Mouse (Mus musculus): ENCODE measurements around the gene Ulk4. TPM values are rescaled to one million over a fixed set of nuclear protein-coding genes. Genes with fewer than 3 reads are reported as not detected.
"Not testable (repeated sequence)": the region's sequence is repeated elsewhere in the genome, so short reads cannot be mapped to it uniquely, and the experiment has no call there.

The Ulk4 gene
- total RNA-seq, 2 experiments from 2014 or later, result 5.3 to 5.7 TPM

DNA sequence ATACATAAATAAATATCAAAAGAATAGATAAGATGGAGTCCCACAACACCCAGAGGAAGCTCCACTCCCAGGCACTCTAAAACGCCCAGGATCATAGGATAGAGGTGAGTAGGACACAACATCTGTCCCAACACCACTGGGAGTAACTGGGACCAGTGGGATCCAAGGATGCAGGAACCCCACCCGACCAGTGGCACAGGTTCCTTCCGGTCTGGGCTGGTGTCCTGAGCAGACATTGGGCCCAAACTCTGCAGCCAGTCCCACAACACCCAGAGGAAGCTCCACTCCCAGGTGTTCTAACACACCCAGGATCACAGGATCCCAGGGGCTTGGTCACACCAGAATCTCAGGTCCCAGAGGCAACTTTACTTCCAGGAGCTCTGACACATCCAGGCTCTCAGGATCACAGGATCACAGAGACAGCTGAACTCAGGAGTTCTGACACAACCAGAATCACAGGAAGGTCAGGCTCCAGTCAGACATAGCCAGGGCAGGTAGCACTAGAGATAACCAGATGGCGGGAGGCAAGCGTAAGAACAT, 77.8 kb downstream of the Ulk4 start:
- DNase-seq (ENCODE audit: low spot score in 2 of 2), result not testable (repeated sequence)

DNA sequence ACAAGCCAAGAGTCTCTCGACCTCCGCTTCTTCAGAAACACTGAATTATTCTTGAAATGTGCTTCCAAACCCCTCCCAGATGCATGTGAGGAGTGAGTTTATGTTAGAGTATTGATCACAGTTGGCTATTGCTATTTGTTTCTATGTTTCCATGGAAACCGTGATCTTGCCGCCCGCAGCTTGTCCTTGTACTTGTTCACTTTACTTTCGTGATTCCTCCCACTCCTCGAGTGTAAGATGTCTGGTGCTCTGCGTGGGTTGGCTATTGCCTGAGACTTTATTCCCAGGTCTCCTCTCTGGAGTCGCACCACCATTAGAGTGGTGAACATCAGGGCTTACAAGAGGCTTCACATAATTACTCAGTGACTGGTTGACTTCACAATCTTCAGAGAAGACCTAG, 80.5 kb downstream of the Ulk4 start:
- DNase-seq (ENCODE audit: low spot score in 2 of 2), result no peak

DNA sequence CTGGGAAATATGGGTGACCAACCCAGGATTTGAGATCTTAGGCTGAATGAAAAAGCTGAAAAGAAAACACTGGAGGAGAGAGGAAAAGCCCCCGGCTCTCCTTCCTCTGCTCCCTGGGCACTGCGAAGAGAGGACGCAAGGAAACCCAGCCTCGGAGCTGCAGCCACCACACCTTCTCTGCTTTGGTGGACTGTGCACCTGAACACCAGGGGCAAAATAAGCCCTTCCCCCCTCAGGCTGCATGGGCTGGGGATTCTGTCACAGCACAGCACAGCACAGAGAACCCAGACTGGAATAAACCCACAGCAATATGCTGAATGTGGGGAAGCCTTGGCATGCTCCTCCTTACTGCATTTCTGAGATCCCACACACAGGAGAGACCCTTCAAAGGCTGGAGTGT, 81.9 kb downstream of the Ulk4 start:
- DNase-seq (ENCODE audit: low spot score in 2 of 2), result no peak

DNA sequence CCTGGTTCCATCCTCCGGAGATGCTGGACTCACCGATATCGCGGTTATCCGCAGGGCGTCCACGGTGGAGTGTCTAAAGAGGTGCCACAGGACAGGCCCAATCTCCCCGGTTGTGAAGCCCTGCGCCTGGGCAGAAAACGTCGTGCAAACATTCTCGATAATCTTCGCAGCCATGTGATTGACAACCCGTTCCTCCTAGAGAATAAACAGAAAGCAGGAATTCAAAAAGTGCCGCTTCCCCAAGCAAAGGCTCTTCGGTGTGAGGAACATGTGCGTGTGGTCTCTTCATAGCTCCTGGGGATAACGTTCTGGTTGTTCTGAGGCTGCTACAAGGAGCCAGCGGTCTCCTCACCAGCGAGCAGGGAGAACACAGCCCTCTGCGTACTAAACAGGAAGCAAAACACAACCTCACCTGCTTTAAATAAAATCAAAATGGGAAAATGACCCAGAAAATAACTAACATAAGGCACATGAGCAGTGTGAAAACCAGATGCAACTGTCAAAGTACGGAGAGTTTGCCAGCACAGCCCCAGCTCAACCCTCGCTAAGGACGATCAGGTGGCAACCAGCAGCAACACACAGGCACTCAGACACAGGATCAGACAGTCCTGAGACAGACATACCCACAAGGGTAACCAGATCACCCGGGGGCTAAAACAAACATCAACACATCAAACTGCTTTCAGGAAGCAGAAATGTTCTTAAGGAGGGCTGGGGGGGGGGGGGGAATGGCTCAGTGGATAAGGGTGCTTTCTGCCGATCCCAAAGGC, 84.2 kb downstream of the Ulk4 start:
- no peak for DNase-seq (ENCODE audit: low spot score in 2 of 2)

DNA sequence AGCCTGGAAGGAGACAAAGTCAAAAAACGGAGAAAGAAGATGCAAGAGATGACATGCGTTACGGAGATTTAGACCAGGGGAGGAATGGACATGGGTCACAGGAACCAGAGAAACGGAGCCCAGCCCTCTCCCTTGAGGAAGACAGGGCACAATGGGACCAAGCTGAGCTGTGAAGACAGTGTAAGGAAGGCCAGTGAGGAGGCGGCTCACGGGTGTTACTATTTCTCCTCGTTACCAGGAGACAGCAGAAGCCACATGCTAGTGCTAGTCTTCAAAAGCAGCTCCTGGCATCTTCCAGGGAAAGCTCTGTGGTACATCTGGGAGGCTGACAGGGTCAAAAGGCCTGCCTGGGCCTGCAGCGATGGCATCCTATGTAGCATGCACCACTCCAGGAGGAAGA, 89.2 kb downstream of the Ulk4 start:
- no peak for DNase-seq (ENCODE audit: low spot score in 2 of 2)

DNA sequence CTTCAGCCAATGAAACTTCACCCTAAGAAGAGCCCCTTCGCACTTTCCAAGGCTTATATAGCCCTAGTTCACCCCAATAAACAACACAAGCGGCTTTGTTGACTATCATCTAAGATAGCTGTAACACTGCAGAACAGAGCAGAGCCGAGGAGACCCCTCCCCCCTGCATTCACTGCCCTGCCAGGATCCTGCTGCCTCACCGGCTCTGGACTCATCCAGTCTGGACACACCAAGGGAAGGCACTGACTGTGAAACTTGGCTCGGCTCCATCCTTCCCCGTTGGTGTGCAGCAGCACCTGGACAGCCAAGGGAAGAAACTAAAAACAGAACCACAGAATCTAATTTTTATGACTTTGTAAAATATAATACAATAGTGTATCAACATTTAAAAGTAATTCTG, 91.2 kb downstream of the Ulk4 start:
- no peak for DNase-seq (ENCODE audit: low spot score in 2 of 2)

DNA sequence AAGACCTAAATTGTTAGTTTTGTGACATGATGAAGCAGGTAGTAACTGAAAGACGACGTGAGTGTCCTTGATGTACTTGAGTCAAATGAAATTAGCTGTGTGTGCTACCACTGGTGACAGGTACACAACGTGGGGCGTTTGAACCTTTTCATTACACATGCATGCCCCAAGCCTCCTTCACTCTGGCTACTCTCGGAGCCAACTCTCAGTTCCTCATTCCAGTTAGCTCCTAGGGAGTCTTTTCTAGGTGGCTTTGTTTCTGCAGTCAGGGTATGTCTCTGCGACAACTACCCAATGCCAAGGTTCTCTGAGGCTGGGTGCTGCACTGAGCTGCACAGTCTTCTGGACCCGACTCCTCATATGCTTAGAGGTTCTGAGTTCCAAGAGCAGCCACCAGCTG, 100.6 kb downstream of the Ulk4 start:
- DNase-seq (ENCODE audit: low spot score in 2 of 2), result no peak

DNA sequence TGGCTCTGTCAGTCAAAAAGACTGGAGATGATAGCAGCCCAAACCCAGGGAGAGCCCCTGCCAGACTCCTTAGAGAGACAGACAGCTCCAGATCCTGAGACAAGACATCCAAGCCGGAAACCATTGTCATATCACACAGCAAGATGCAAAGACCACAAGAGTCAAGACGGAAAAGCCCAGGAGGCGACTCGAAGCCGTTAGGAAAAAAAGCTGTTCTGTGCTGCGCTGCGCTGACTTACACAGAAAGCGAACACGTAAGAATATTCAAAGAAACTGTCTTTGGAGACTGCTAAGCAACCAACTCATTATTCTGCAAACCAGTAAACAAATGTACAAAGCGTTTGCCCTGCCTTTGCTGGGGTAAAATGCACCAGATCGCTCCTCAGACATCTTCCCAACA, 101.8 kb downstream of the Ulk4 start:
- DNase-seq (ENCODE audit: low spot score in 2 of 2), result no peak

DNA sequence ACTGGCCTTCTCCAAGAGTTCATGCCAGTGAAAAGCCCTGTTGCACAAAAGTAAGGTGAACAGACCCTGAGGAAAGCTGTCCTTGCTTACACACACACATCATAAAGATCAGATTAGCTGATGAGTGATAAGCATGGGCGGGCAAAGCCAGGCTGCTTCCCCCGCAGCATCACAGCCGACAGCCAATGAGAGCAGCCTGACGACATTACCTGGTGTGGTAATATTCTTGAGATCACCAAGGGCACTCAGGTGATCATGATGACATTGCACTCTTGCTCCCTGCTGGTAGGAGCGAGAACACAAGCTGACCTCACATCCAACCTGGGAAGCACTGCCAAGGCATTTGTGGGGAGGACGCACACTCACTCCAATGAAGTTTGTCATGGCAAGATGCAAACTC, 104.9 kb downstream of the Ulk4 start:
- no peak for DNase-seq (ENCODE audit: low spot score in 2 of 2)

DNA sequence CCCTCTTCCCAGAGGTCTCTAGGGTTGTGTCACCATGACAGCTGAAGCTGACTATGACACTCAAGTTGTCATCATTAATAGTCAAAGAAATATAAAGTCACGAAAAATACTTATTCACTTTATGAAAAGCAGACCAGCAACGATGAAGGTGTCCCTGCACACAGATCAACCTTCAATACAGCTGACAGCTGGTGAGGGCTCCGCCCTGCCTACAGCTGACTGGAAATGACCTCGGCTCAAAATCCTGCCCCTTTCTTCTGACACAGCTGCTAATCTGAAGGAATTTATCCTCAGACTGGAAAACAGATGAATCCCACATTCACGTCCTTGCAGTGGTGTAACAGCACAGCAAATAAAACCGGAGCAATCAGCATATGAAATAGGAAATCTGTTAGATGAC, 105.4 kb downstream of the Ulk4 start:
- no peak for DNase-seq (ENCODE audit: low spot score in 2 of 2)

DNA sequence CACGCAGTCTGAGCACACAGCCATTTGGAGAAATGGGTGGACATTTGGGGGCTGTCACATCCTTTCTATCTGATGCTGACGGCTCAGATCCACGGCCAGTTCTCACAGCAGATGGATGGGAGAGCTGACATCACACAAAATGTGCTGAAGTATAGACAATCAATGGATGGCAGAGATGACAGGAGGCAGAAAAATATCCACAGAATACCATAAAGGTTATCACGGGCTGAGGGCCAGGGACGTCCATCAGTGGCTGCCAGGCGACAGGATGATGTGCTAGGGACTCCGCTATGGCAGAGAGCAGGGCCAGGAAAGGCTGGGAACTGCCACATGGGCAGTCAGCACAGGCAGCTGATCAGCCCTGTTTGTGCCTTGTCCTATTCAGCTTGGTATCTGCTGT, 112.4 kb downstream of the Ulk4 start:
- no peak for DNase-seq (ENCODE audit: low spot score in 2 of 2)

DNA sequence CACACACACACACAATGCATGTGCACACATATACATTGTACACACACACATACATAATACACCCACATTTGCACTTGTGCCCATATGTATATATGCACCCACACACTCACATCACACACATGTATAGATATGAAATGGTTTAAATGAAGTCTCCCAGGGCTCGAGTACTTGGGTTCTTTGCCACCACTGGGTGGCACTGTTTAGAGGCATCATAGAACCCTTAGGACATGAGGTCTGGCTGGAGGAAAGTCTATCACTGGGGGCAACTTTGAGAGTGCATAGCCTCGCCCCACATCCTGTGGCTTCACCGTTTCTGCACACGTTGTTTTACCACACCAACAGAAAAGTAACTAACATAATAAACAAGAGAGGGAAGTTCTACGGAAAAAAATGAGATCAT, 114.2 kb downstream of the Ulk4 start:
- DNase-seq (ENCODE audit: low spot score in 2 of 2), result no peak

DNA sequence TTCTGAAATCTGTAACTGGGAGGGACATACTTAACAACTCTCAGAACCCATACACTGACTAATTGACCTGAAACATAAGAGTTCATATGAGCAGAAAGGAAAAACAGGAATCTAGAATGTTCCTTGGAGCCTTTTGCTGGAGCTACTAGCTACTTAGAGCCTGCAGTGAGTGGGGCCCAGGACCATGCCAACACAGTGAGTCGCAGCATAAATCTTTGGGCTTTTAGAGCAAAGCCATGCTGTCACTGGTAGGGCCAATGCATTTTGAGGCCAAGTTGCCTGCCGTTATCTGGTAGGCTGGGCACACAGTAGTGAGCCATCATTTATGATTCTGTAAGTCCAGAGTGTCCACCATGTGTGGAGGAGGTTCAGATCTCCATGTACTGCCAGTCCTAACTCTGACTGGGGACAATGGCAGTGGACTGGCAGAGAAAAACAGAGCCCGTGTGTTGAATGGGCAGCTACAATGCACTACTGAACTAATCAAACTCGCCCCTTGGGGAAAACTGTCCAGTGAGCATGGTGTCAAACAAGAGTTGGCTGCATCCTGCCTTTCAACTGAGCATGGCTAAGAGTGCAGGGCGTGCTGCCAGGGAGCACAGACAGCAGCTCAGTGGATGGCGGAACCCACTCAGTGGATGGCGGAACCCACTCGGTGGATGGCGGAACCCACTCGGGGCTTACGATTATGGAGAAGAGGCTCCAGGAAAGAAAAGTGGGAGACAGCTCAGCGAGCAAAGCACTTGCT, 115.0 kb downstream of the Ulk4 start:
- no peak for DNase-seq (ENCODE audit: low spot score in 2 of 2)

DNA sequence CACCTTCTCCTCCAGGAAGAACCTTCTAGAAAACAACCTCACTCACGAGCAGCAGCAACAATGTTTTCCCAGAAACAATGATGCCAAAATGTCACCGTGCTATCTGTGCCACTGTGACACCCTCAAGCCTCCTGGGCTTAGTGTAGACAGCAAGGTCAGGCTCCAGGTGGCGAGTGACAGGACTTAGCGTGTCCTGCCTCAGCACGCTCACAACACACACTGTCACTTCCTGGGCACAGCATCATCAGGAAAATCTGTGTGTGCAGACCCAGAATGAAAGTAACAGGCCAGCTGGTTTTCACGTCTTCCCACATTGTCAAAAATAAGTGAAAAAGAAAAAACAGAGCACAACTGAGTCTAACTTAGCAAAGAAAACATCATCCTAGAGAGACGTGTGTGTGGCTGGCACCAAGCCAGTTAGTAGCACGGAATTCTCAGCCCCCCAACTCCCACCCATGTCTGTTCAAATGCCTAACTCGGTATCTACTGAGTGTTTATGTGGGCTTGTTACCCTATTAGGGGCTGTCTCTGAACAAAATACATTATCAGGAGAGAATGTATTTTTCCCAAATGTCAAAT, 120.7 kb downstream of the Ulk4 start:
- DNase-seq (ENCODE audit: low spot score in 2 of 2), result no peak

DNA sequence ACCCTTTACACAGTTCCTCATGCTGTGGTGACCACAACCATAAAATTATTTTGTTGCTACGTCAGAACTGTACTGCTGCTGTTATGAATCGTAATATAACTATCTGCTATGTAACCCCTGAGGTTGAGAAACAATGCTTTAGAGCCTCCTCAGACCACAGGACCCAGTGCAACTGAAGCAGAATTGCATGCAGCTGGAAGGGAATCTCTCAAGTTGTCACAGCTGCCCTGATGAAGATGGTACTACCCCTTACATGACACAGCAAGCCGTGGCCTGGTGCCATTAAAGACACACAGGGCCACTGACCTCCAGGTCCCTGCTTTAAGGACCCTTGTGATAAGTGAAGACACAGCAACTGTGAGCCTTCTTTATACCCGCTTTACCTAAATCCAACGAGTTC, 123.7 kb downstream of the Ulk4 start:
- no peak for DNase-seq (ENCODE audit: low spot score in 2 of 2)

DNA sequence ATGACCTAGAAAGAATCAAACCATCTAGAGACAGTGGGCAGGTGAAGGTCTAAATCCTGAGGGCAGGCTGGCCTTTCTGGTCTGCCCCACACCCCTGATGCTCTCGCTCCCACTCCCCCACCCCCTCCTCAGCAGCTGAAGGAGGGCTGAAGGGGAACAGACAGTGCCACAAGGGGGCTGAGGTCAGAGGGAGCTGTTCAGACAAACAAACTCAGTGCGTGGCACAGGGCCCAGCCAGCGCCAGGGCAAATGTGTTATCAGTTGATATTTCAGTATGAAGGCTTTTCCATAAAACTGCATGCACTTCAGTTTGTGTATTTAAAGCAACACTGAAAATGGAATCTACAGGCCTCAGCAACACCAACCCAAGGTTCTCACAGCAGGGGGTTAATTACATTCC, 128.4 kb downstream of the Ulk4 start:
- DNase-seq (ENCODE audit: low spot score in 2 of 2), result no peak

DNA sequence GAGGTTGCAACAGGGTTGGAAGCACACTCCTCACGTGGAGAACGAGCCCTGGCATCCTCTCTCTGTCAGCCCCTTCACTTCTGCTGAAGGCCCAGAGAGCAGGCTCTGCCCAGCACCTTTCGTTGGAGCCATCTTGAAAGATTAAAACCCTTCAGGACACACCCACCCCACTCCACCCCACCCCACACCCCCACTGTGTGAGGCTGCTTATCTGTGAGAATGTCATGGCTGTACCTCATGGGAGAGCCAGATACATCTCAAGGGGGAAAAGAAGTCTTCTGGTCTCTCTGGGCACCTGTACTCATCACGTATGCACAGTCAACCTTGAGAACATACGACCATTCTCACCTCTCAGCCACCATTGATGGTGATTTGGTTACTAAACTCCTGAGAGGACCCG, 133.8 kb downstream of the Ulk4 start:
- no peak for DNase-seq (ENCODE audit: low spot score in 2 of 2)

DNA sequence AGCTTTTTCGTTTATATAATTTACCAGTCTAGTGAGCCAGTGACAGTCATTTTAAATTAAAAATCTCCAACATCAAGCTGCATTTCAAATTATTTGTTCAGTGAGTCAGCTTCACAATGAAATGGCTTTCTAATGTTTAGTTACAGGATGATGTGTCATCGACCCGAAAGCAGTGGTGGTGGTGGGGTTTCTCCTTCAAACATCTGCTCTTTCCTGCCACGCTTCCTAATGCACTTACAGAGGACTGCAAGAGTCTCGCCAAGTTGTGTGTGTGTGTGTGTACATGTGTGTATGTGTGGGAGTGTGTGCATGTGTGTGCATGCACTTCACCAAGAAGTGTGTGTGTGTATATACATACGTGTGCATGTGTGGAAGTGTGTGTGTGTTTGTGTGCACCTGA, 144.4 kb downstream of the Ulk4 start:
- no peak for DNase-seq (ENCODE audit: low spot score in 2 of 2)

DNA sequence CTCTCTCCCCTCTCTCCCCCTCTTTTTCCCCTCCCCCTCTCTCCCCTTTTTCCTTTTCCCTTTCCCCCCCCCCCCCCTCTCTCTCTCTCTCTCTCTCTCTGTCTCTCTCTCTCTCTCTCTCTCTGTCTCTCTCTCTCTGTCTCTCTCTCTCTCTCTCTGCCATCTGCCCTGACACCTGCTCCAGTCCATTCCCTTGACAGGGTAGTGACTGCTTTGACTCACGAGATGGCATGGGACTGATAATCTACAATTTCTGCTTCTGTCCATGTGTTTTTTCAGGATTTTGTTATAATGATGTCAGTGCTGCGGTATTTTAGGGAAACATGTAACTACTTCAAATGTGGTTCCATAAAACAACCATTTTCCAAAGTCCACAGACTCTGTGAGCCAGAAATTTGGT, 147.5 kb downstream of the Ulk4 start:
- DNase-seq (ENCODE audit: low spot score in 2 of 2), result no peak

DNA sequence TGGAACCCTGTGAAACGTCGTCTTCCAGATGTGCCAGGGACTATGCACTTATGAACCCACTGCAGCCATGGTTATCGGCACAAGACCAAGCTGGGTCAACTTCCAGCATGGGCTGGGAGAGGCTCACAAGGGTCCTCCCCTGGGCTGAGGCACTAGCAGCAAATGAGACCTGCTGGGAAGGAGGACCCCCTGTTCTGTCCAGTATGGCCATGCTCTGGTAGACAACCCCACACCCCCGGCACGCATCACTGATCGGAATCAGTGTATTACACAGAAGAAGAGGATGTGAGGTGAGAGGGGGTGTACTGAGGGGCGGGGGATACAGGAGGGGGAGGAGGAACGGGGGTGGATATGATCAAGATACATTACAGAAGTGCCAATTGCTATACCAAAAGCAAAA, 148.1 kb downstream of the Ulk4 start:
- DNase-seq (ENCODE audit: low spot score in 2 of 2), result no peak

DNA sequence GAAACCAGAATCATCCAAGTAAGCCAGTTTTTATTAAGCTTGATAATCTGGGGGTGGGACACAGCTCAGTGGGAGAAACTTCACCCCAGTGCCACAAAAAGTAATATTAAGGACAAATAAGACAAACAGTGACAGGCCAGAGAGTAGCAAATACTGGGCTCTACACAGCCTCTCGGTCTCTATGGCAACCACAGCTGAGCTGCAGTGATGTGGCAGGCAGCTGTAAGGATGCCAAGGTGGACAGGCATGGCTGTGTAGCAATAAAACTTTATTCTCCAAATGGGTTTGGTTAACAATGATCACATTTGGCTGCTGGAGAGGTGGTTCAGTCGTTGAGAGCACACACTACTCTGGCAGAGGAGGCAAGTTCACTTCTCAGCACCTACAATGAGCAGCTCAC, 150.0 kb downstream of the Ulk4 start:
- no peak for DNase-seq (ENCODE audit: low spot score in 2 of 2)

DNA sequence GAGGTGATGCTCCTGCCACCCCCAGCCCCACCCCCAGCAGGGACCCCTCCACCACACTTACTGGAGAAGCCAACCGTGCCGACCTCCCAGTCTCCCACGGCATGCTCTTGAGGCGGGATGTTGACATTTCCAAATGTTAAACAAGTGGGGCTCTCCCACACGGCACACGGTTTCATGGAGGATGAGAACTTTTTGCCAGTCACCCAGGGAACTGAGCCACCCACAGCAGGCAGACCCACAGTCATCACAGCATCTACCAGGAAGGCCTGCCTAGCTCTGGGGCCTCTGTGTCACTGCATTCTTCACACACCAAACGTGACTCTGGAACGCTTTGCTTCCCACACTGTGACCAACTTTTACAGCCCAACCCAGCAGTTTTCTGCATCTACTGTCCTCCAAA, 152.3 kb downstream of the Ulk4 start:
- no peak for DNase-seq (ENCODE audit: low spot score in 2 of 2)
